Mouse (Mus musculus) MEL (cell line): ENCODE measurements around the gene Pafah2. TPM values are rescaled to one million over a fixed set of nuclear protein-coding genes. Genes with fewer than 3 reads are reported as not detected.

Experiments used
- DNase-seq: peaks from one replicate; pipeline ENCODE4 v3.0.0; 2011; ENCODE audit warnings: low read depth, low spot score
- H3K27ac ChIP-seq: 2 replicates; pipeline ENCODE4 v1.5.1; 2012; ENCODE audit warnings: low read depth, mild to moderate bottlenecking, control low read depth, low read length, moderate library complexity; ENCODE audit not compliant: control insufficient read depth
- H3K27me3 ChIP-seq, 2 experiments: fragments of 150-350 bp in 1 of 2; sonication (generic) in 1 of 2; 2 replicates each; pipeline ENCODE4 v1.6.1; 2012; ENCODE audit warnings: low read length in 2 of 2, mild to moderate bottlenecking in 2 of 2, improper control_type of control experiment in 1 of 2, moderate library complexity in 1 of 2; ENCODE audit not compliant: insufficient read depth in 2 of 2, control insufficient read depth in 1 of 2
- H3K36me3 ChIP-seq, 2 experiments: 2 replicates each; pipeline ENCODE4 v1.6.1; 2012 to 2014; ENCODE audit warnings: low read length in 2 of 2, improper control_type of control experiment in 1 of 2, inconsistent platforms in 1 of 2, mild to moderate bottlenecking in 1 of 2; ENCODE audit not compliant: insufficient read depth in 2 of 2, control insufficient read depth in 1 of 2
- H3K4me1 ChIP-seq, 2 experiments: fragments of 150-350 bp in 1 of 2; sonication (generic) in 1 of 2; 2 replicates each; pipeline ENCODE4 v1.6.1; 2012; ENCODE audit warnings: low read length in 2 of 2, improper control_type of control experiment in 1 of 2, mild to moderate bottlenecking in 1 of 2; ENCODE audit not compliant: insufficient read depth in 2 of 2, control insufficient read depth in 1 of 2
- H3K4me3 ChIP-seq, 2 experiments: fragments of 150-350 bp in 1 of 2; sonication (generic) in 1 of 2; 2 replicates each; pipeline ENCODE4 v1.5.1; 2012; ENCODE audit warnings: low read depth in 2 of 2, low read length in 2 of 2, mild to moderate bottlenecking in 2 of 2, moderate library complexity in 2 of 2, control low read depth in 1 of 2, improper control_type of control experiment in 1 of 2; ENCODE audit not compliant: control insufficient read depth in 1 of 2, insufficient read depth in 1 of 2
- H3K79me2 ChIP-seq: 2 replicates; pipeline ENCODE4 v1.6.1; 2012; ENCODE audit warnings: mild to moderate bottlenecking, low read length, moderate library complexity; ENCODE audit not compliant: control insufficient read depth, poor library complexity, insufficient read depth
- H3K9ac ChIP-seq: 2 replicates; pipeline ENCODE4 v1.6.1; 2012; ENCODE audit warnings: low read depth, mild to moderate bottlenecking, control low read depth, low read length, moderate library complexity; ENCODE audit not compliant: control insufficient read depth, poor library complexity, severe bottlenecking
- H3K9me3 ChIP-seq: fragments of 150-350 bp; sonication (generic); replicated peaks from 2 replicates; pipeline ENCODE4 v1.6.1; 2012; ENCODE audit warnings: mild to moderate bottlenecking, low read length, improper control_type of control experiment, moderate library complexity; ENCODE audit not compliant: insufficient read depth
- BHLHE40 ChIP-seq: IDR thresholded peaks from 2 replicates; pipeline ENCODE4 v1.6.1; 2012; ENCODE audit warnings: low read depth, mild to moderate bottlenecking, inconsistent platforms, low read length, improper control_type of control experiment, borderline replicate concordance
- CTCF ChIP-seq, 3 experiments: IDR thresholded peaks in 2 of 3; conservative IDR thresholded peaks in 1 of 3; 2 replicates each; pipeline ENCODE4 v1.5.1; 2011 to 2012; ENCODE audit warnings: low read length in 3 of 3, low read depth in 2 of 3, mild to moderate bottlenecking in 2 of 3, improper control_type of control experiment in 1 of 3, inconsistent platforms in 1 of 3, mixed read lengths in 1 of 3, moderate library complexity in 1 of 3; ENCODE audit not compliant: control insufficient read depth in 1 of 3, insufficient read depth in 1 of 3, poor library complexity in 1 of 3, severe bottlenecking in 1 of 3
- E2F4 ChIP-seq: IDR thresholded peaks from 2 replicates; pipeline ENCODE4 v1.6.1; 2011; ENCODE audit warnings: low read depth, low read length, improper control_type of control experiment, borderline replicate concordance
- ELF1 ChIP-seq: IDR thresholded peaks from 2 replicates; pipeline ENCODE4 v1.6.1; 2014; ENCODE audit warnings: low read depth, mild to moderate bottlenecking, inconsistent platforms, low read length, improper control_type of control experiment, moderate library complexity
- EP300 ChIP-seq, 2 experiments: IDR thresholded peaks; 2 replicates each; pipeline ENCODE4 v1.6.1; 2011; ENCODE audit warnings: improper control_type of control experiment in 2 of 2, low read length in 2 of 2, low read depth in 1 of 2, mild to moderate bottlenecking in 1 of 2
- ETS1 ChIP-seq: IDR thresholded peaks from 2 replicates; pipeline ENCODE4 v1.6.1; 2012; ENCODE audit warnings: low read depth, mild to moderate bottlenecking, inconsistent platforms, low read length, improper control_type of control experiment, moderate library complexity
- GABPA ChIP-seq: IDR thresholded peaks from 2 replicates; pipeline ENCODE4 v1.6.1; 2012; ENCODE audit warnings: low read depth, mild to moderate bottlenecking, inconsistent platforms, low read length, improper control_type of control experiment, moderate library complexity
- GATA1 ChIP-seq: IDR thresholded peaks from 2 replicates; pipeline ENCODE4 v1.6.1; 2011; ENCODE audit warnings: low read depth, low read length, improper control_type of control experiment
- HCFC1 ChIP-seq: IDR thresholded peaks from 2 replicates; pipeline ENCODE4 v1.6.1; 2012; ENCODE audit warnings: low read depth, mild to moderate bottlenecking, inconsistent platforms, low read length, improper control_type of control experiment, moderate library complexity
- JUND ChIP-seq: IDR thresholded peaks from 2 replicates; pipeline ENCODE4 v1.6.1; 2011; ENCODE audit warnings: low read depth, mild to moderate bottlenecking, improper control_type of control experiment, low read length
- MAX ChIP-seq: IDR thresholded peaks from 2 replicates; pipeline ENCODE4 v1.6.1; 2011; ENCODE audit warnings: low read length, improper control_type of control experiment
- MAZ ChIP-seq: IDR thresholded peaks from 2 replicates; pipeline ENCODE4 v1.6.1; 2012; ENCODE audit warnings: low read depth, mild to moderate bottlenecking, inconsistent platforms, low read length, improper control_type of control experiment
- MEF2A ChIP-seq: IDR thresholded peaks from 2 replicates; pipeline ENCODE4 v1.6.1; 2014; ENCODE audit warnings: low read depth, mild to moderate bottlenecking, inconsistent platforms, low read length, improper control_type of control experiment; ENCODE audit not compliant: poor library complexity, insufficient replicate concordance, severe bottlenecking; ENCODE audit errors: extremely low read depth
- MXI1 ChIP-seq: IDR thresholded peaks from 2 replicates; pipeline ENCODE4 v1.6.1; 2011; ENCODE audit warnings: mild to moderate bottlenecking, low read depth, low read length, improper control_type of control experiment
- MYB ChIP-seq: IDR thresholded peaks from 2 replicates; pipeline ENCODE4 v1.6.1; 2011; ENCODE audit warnings: mild to moderate bottlenecking, low read depth, low read length, improper control_type of control experiment
- NELFE ChIP-seq: IDR thresholded peaks from 2 replicates; pipeline ENCODE4 v1.6.1; 2011; ENCODE audit warnings: low read depth, low read length, improper control_type of control experiment
- NRF1 ChIP-seq: IDR thresholded peaks from 2 replicates; pipeline ENCODE4 v1.6.1; 2014; ENCODE audit warnings: low read depth, mild to moderate bottlenecking, inconsistent platforms, low read length, improper control_type of control experiment, moderate library complexity; ENCODE audit not compliant: poor library complexity, insufficient read depth, severe bottlenecking
- POLR2A ChIP-seq, 2 experiments: IDR thresholded peaks; 2 replicates each; pipeline ENCODE4 v1.6.1; 2011 to 2012; ENCODE audit warnings: low read length in 2 of 2, mild to moderate bottlenecking in 2 of 2, control low read depth in 1 of 2, improper control_type of control experiment in 1 of 2, low read depth in 1 of 2, moderate library complexity in 1 of 2; ENCODE audit not compliant: control insufficient read depth in 1 of 2, insufficient read depth in 1 of 2, poor library complexity in 1 of 2
- POLR2AphosphoS2 ChIP-seq: IDR thresholded peaks from 2 replicates; pipeline ENCODE4 v1.6.1; 2011; ENCODE audit warnings: low read length, improper control_type of control experiment
- POLR2AphosphoS5 ChIP-seq: IDR thresholded peaks from 2 replicates; pipeline ENCODE4 v1.6.1; 2012; ENCODE audit warnings: low read depth, borderline replicate concordance, mild to moderate bottlenecking, inconsistent platforms, low read length, moderate library complexity, mixed read lengths
- RCOR1 ChIP-seq: IDR thresholded peaks from 2 replicates; pipeline ENCODE4 v1.6.1; 2012; ENCODE audit warnings: low read depth, mild to moderate bottlenecking, inconsistent platforms, low read length, improper control_type of control experiment
- SIN3A ChIP-seq: IDR thresholded peaks from 2 replicates; pipeline ENCODE4 v1.6.1; 2012; ENCODE audit warnings: low read length, improper control_type of control experiment, inconsistent platforms
- SMC3 ChIP-seq: IDR thresholded peaks from 2 replicates; pipeline ENCODE4 v1.6.1; 2011; ENCODE audit warnings: low read depth, low read length, improper control_type of control experiment
- TAL1 ChIP-seq: IDR thresholded peaks from 2 replicates; pipeline ENCODE4 v1.6.1; 2012; ENCODE audit warnings: mild to moderate bottlenecking, inconsistent platforms, low read length, moderate library complexity, mixed read lengths
- TBP ChIP-seq: IDR thresholded peaks from 2 replicates; pipeline ENCODE4 v1.8.0; 2011; ENCODE audit warnings: low read depth, low read length, improper control_type of control experiment
- TCF12 ChIP-seq: IDR thresholded peaks from 2 replicates; pipeline ENCODE4 v1.6.1; 2014; ENCODE audit warnings: low read depth, mild to moderate bottlenecking, inconsistent platforms, low read length, improper control_type of control experiment, moderate library complexity
- USF1 ChIP-seq: IDR thresholded peaks from 2 replicates; pipeline ENCODE4 v1.6.1; 2014; ENCODE audit warnings: low read depth, mild to moderate bottlenecking, inconsistent platforms, low read length, improper control_type of control experiment, moderate library complexity
- ZC3H11A ChIP-seq: IDR thresholded peaks from 2 replicates; pipeline ENCODE4 v1.6.1; 2012; ENCODE audit warnings: low read depth, mild to moderate bottlenecking, inconsistent platforms, low read length, improper control_type of control experiment
- ZKSCAN1 ChIP-seq: IDR thresholded peaks from 2 replicates; pipeline ENCODE4 v1.6.1; 2012; ENCODE audit warnings: low read depth, mild to moderate bottlenecking, inconsistent platforms, low read length, improper control_type of control experiment, moderate library complexity
- ZMIZ1 ChIP-seq: IDR thresholded peaks from 2 replicates; pipeline ENCODE4 v1.6.1; 2012; ENCODE audit warnings: low read depth, mild to moderate bottlenecking, inconsistent platforms, low read length, improper control_type of control experiment, moderate library complexity
- ZNF384 ChIP-seq: IDR thresholded peaks from 2 replicates; pipeline ENCODE4 v1.6.1; 2012; ENCODE audit warnings: low read depth, mild to moderate bottlenecking, inconsistent platforms, low read length, improper control_type of control experiment
- polyA plus RNA-seq, 2 experiments: library from polyadenylated mRNA; stranded (reverse) in 1 of 2; unstranded in 1 of 2; fragments of >175 nt in 1 of 2; fragments of >200 nt in 1 of 2; gene quantifications; 2 replicates each; pipeline versions ENCODE4 v1.2.1 to v1.2.4; 2012; ENCODE audit warnings: low replicate concordance in 2 of 2, low read depth in 1 of 2; ENCODE audit not compliant: insufficient read length in 2 of 2, insufficient read depth in 1 of 2, missing spikeins in 1 of 2
- total RNA-seq: library from RNA; depleted of rRNA; stranded (reverse); fragments of 300-350 nt; gene quantifications from 2 replicates; pipeline ENCODE4 v1.2.3, GENCODE M21; 2012

The Pafah2 gene
- total and polyA plus RNA-seq, 3 experiments: 6.0 to 10.6 TPM; not detected in 1

DNA sequence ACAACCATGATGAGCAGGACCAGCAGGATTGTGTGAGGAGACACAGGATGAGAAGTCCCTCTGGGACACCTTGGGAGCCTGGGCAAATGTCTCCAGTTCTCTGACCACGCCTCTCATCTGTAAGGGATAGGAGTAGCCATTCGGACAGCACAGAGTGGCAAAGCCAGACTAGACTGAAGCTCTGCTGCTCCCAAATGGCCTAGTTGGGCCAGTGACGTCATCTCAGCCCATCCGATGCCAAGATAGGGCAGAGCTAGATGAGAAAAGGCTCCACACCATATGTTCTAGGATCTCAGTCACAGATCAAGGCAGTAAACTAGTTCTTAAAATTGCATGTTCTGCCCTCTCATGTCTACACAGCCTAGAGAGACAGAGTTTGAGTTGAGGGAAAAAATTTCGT, 62.7 kb downstream of the Pafah2 start:
- Histone ChIP-seq H3K36me3 (peaks cover 0 to 11% of the 10 kb centered on the region in 2 experiments; a peak in 2 of 4 replicates), H3K27me3 (peaks cover 3 to 4% of the 10 kb centered on the region in 2 experiments; a peak in 2 of 4 replicates), H3K79me2 (no peaks in the 10 kb centered on the region), H3K27ac (no peak overlapping the region), H3K9me3 (no peaks in the 10 kb centered on the region), H3K4me1 (peaks cover 7 to 14% of the 10 kb centered on the region in 2 experiments), H3K9ac (no peak overlapping the region), H3K4me3 (no peak overlapping the region)
- no peak for DNase-seq
- TF ChIP-seq ZC3H11A: no peak
- no peak for TF ChIP-seq ZMIZ1
- TF ChIP-seq E2F4: no peak
- TF ChIP-seq TAL1: no peak
- no peak for TF ChIP-seq GABPA
- TF ChIP-seq MEF2A: no peak
- TF ChIP-seq POLR2A (IDR thresholded peaks at IDR 0.05; ENCODE audit: control insufficient read depth in 1 of 2, insufficient read depth in 1 of 2, low read depth in 1 of 2, low read length in 2 of 2, poor library complexity in 1 of 2): no peak
- TF ChIP-seq SMC3: no peak
- TF ChIP-seq RCOR1: no peak
- no peak for TF ChIP-seq ELF1
- no peak for TF ChIP-seq ETS1
- TF ChIP-seq EP300 (IDR thresholded peaks at IDR 0.05; ENCODE audit: low read depth in 1 of 2, low read length in 2 of 2): no peak
- TF ChIP-seq TBP: no peak
- no peak for TF ChIP-seq POLR2AphosphoS5
- no peak for TF ChIP-seq MAX
- TF ChIP-seq GATA1: no peak
- TF ChIP-seq MAZ: no peak
- TF ChIP-seq NRF1: no peak
- no peak for TF ChIP-seq ZKSCAN1

DNA sequence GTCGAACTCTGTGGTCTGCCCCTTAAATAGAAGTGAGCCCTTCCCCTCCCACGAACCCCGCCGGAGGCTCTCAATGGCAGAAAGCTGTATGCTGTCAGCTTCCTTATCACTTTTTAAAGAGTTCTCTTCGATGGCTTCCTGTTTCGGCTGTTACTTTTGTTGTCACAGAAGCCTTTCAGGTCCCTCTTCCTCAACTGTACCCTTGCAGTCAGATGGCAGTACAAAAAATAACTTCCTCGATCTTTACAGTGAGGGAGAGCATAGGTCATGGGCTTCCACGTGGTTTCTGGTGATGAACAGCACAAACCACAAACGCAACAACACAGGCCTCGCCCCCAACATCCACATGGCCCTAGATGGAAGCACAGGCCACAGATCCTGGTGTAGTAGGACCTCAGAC, 64.2 kb downstream of the Pafah2 start:
- H3K4me3 ChIP-seq: peak overlapping the region; percentile 31 to 43; a peak in 3 of 4 replicates
- peaks cover 0 to 11% of the 10 kb centered on the region in 2 experiments; a peak in 2 of 4 replicates for H3K36me3 ChIP-seq
- TF ChIP-seq JUND (no peak), USF1 (peak; percentile 48), TCF12 (no peak), MYB (no peak), HCFC1 (peak; percentile 73), EP300 (IDR thresholded peaks at IDR 0.05; ENCODE audit: low read depth in 1 of 2, low read length in 2 of 2) (no peak), MAX (peak; percentile 92), ETS1 (0 out of 2 replicates have a peak, but pooled peaks have one; percentile 12), ZNF384 (0 out of 2 replicates have a peak, but pooled peaks have one; percentile 3), GATA1 (peak; percentile 67), SMC3 (no peak), NELFE (0 out of 2 replicates have a peak, but pooled peaks have one; percentile 38), SIN3A (peak; percentile 93), POLR2A (IDR thresholded peaks at IDR 0.05; ENCODE audit: control insufficient read depth in 1 of 2, insufficient read depth in 1 of 2, low read depth in 1 of 2, low read length in 2 of 2, poor library complexity in 1 of 2) (no peak; a peak in 1 of 4 replicates), ZKSCAN1 (no peak), ELF1 (peak; percentile 73), CTCF (IDR thresholded peaks at IDR 0.05 in 2 of 3, conservative IDR thresholded peaks at IDR 0.05 in 1 of 3; ENCODE audit: control insufficient read depth in 1 of 3, insufficient read depth in 1 of 3, low read depth in 2 of 3, low read length in 3 of 3, poor library complexity in 1 of 3, severe bottlenecking in 1 of 3) (no peak), MXI1 (peak; percentile 97), BHLHE40 (no peak), GABPA (no peak), POLR2AphosphoS2 (no peak)

More for the DNA sequence above, 64.2 kb downstream of the Pafah2 start:
- H3K27ac ChIP-seq: peak overlapping the region; percentile 69
- H3K4me1 ChIP-seq: peaks cover 7 to 14% of the 10 kb centered on the region in 2 experiments
- H3K27me3 ChIP-seq: peaks cover 1 to 2% of the 10 kb centered on the region in 2 experiments; a peak in 1 of 4 replicates
- peak overlapping the region; percentile 27 for H3K9ac ChIP-seq
- peak; percentile 80 for DNase-seq
- H3K79me2 ChIP-seq: no peaks in the 10 kb centered on the region
- H3K9me3 ChIP-seq: no peaks in the 10 kb centered on the region
